Mouse (Mus musculus) monocyte, adult 2 months (primary cell): ENCODE measurements around the gene Acbd7.
A peak's percentile ranks its signal among the peaks of the same experiment; 100 is the strongest.

ENCODE experiments used
- DNase-seq, 2 experiments: peaks; one replicate each; pipeline ENCODE4 v3.0.0; 2022; ENCODE audit warnings: low spot score in 2 of 2, low read depth in 1 of 2

The Acbd7 gene

DNA sequence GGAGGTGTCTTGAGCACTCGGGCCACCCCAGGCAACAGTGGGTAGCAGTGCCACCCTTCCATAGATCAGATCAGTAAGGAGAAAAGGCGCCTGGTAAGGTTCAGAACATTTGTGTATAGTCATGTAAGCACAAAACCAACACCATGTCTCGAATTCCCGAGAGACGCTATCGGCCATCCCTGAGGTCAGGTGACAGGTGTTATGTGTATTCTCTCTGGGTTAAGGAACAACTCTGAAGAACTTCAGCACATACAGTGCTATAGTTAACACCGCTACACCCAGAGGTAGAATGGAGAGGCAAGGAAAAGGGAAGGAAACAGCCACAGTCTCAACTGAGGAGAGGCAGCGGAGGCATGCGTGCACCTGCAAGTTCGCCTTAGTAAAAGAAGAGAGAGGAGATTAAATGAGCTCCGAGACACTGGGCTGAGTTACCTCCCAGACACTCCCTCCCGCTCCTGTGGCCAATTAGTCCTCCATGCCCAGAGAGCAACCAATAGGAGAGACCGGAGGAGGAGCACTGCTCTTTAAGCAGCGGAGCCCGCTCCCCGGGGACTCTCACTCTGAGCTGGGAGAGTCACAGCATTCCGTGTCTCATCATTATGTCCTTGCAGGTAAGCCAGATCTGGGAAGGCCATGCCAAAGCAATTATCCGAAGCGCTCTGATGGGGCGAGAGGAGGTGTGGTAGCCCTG, at the start of gene Acbd7:
Gene Acbd7, plus strand, starts transcription at position 558 of the 691 bp plus-strand sequence.
- no peak for DNase-seq

DNA sequence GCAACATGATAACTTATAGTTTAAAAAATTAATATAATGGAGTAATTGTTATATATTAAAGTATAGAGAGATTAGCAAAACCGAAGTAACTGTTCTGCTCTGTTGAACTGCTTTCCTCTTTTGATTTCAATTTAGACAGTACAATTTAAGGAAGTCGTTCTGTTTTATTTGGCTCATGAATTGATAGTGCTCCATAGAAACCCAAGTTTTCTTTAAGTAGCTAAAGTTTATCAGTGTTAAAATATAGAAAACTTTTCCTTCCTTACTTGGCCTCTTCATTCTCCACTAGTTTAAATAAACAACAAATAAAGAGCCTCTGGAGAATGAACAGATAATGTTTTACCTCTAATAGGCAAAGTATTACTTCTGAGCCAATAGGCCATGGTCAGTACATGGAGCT, 49.7 kb upstream of the Acbd7 start:
- DNase-seq = no peak

DNA sequence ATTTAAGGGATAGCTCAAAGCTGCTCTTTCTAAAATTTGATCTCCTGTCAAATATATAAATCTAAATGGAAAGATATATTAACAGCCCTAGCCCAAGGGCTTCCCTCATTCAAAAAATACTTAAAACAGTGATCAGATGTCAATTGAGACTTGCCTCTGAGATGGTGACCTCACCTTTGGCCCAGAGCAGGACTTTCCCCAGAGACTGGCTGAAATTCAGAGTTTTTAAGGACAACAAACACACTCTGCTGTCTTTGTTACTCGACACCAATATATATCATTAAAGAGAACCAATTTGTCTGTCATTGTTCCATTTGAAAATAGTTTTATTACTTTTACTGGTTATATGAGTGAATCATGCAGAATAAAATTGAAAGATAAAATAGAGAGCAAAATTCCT, 46.4 kb upstream of the Acbd7 start:
- no peak for DNase-seq

- DNase-seq = no peak
Measured at GRCm38 (mm10) chr2:3292170-3292569, 43.8 kb upstream of the Acbd7 start.

DNA sequence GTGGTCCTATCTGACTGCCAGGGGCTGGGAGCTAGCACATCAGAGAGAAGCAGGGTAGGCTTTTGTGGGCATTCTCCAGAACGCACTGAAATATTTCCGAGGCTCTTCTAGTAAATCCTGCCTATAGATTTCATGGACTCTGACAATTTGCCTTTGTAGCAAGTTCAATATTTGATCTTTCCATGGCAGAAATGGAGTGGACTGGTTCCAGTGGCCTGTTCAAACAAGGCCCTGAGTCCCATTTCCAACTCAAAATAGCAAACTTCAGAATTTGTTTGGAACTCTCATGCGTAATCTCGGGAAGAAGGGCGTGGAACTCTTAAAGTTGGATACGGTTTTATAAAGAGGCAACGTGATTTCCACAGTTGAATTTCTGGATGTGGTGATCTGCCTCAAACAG, 40.1 kb upstream of the Acbd7 start:
- no peak for DNase-seq

GRCm38 (mm10) chr2:3305426-3306025, 30.4 kb upstream of the Acbd7 start:
- DNase-seq = no peak

GRCm38 (mm10) chr2:3323132-3323531, 12.8 kb upstream of the Acbd7 start:
- no peak for DNase-seq

GRCm38 (mm10) chr2:3324381-3325130, 11.4 kb upstream of the Acbd7 start:
- no peak for DNase-seq

DNA sequence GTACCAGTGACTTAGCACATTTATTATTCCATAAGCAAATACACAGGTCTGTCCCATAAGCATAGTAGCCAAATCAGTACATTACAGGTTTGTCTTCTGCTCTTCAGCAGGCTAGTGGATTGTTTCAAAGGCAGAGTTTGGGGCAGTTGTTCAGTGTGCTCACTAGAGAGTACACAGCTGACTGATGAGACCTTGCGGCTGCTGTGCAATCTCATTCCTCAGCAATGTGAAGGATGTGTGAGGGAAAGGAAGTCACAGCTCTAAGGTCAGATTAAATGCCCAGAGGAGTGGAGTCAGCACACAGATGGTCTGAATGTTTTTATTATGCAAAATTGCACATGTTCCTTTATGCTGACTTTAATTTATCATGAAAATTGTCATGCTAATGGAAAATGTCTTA, 9.4 kb upstream of the Acbd7 start:
- no peak for DNase-seq

GRCm38 (mm10) chr2:3327351-3327750, 8.6 kb upstream of the Acbd7 start:
- peak; percentile 34 to 45 for DNase-seq

GRCm38 (mm10) chr2:3331071-3331703, 4.8 kb upstream of the Acbd7 start:
- no peak for DNase-seq

DNA sequence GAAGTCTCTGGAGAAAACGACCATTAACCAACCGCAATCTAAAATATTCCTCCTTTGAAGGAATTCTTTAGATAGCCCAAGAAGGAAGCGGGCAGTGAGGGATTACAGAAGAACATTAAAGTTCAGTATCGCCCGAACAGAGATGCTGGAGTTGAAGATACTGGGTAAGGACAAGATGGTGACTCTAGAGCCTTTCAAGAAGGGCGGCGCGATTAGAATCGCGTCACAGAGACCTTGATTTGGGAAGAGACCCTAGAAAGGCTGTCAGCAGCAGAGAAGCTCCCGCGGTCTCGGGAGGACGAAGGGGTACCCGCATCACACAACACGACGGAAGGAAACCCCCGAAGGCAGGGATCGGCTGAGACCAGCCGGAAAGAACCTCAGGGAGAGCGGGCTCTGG, 3.9 kb upstream of the Acbd7 start:
- DNase-seq = no peak

DNA sequence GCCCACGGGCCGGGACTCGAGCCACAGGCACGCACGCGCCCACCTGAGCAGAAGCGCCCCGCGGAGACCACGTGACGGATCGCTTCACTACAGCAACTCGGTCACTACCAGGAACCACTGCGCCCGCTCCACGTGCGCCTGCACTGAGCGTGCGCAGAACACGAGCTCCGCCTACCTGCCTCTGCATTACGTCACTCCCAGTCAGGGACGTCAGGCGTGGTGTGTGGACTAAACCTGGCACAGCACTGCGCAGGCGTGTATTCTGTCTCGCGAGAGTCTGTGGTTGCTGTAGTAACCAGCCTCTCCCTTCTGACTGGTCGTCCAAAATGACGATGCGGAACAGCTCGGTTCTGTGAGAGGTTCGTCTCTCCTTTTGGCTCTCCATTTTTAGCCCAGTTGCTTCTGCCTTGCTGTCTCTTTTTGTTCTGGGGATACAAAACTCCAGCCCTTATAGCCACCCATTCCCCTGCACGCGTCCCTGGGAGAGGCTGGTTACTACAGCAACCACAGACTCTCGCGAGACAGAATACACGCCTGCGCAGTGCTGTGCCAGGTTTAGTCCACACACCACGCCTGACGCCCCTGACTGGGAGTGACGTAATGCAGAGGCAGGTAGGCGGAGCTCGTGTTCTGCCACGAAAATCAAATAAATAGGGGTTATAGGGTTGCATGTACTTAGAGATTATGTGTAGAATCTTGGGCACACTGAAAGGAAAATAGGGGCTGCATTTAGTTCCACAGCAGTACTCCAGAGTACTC, 3.3 kb upstream of the Acbd7 start, which contains the start of gene Rpp38:
Gene Rpp38, minus strand, starts transcription at position 160 of the 759 bp plus-strand sequence.
- peak; percentile 97 to 99 for DNase-seq

GRCm38 (mm10) chr2:3333761-3334160, 2.2 kb upstream of the Acbd7 start:
- DNase-seq = no peak

GRCm38 (mm10) chr2:3348422-3348821, 12.5 kb downstream of the Acbd7 start:
- DNase-seq = no peak

GRCm38 (mm10) chr2:3348919-3349318, 13.0 kb downstream of the Acbd7 start:
- no peak for DNase-seq

DNA sequence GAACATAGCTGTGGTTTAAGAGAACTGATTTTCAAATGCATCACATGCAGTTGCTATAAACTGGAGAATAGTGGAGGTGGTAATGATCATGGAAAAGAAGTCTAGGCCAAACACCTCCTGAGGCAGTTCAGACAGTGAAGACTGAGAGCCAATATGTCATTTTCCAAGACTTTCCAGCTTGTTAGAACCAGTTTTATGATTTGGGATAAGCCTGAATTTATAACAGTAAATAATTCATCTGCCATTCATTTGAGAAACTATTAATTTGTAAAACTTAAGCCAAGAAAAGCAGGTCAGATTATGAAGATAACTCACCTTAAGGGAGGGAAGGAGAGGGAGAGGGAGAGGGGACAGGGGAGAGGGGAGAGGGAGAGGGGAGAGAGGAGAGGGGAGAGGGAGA, 17.2 kb downstream of the Acbd7 start:
- no peak for DNase-seq

- no peak for DNase-seq
Measured at GRCm38 (mm10) chr2:3355793-3356192, 19.8 kb downstream of the Acbd7 start.

- no peak for DNase-seq
Measured at GRCm38 (mm10) chr2:3356311-3356710, 20.3 kb downstream of the Acbd7 start.

DNA sequence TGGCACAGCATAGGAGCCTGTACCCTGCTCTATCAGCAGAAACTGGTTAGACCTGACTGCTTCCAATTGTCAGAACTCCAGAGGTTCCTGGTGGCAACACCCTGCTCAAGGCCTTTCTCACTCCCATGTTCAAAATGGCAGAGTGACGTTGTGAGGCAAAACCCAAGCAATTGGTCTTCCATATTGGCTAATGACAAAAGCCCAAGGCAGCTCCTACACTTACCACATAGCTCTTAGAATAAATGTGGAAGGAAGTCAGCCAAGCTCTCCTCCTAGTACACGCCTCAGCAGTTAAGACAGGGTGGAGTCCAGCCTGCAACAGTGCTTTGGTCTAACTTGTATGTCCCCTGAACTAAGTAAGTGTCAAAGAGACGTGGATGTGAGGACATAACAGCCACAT, 21.9 kb downstream of the Acbd7 start:
- DNase-seq = no peak

DNA sequence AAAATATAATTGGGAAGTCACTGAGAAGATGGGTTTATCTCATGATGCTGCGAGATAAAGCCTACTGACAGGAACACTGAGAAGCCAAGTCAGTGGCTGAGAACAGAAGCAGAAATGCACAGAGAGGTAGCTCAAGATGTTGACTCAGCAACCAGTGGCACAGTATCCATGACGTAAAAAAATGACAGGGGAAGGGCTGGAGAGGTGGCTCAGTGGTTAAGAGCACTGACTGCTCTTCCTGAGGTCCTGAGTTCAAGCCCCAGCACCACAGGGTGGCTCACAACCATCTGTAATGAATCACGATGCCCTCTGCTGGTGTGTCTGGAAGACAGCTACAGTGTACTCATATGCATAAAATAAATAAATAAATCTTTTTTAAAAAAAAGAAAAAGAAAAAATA, 25.1 kb downstream of the Acbd7 start:
- no peak for DNase-seq
